Mouse (Mus musculus) layer of hippocampus, adult 11-12 months (tissue): ENCODE data around the gene Tubgcp2.
A peak's percentile ranks its signal among the peaks of the same experiment; 100 is the strongest.

Experiments
- DNase-seq: peaks from one replicate; pipeline ENCODE4 v3.0.0; 2022; ENCODE audit warnings: low spot score

Gene Tubgcp2

DNA sequence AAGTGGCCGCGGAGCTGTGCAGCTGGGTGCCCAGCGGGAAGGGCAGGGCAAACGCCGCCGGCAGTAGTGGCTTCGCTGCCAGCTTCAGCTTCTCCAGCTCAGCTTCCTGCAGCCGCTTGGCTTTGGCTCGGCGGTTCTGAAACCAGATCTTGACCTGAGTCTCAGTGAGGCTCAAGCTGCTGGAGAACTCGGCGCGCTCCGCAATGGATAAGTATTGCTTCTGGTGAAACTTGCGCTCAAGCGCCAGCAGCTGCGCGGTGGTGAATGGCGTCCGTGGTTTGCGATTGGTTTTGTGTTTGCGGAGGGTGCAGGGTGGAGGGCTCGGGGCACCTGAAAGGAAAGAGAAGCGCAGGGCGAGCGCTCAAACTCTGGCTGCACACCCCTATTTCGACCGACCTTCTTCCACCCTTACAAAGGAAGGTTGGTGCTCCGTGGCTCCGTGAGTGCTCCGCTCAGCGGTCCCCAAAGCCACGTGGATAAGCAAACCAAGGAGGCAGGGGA, 11.4 kb upstream of the Tubgcp2 start:
- no peak for DNase-seq

DNA sequence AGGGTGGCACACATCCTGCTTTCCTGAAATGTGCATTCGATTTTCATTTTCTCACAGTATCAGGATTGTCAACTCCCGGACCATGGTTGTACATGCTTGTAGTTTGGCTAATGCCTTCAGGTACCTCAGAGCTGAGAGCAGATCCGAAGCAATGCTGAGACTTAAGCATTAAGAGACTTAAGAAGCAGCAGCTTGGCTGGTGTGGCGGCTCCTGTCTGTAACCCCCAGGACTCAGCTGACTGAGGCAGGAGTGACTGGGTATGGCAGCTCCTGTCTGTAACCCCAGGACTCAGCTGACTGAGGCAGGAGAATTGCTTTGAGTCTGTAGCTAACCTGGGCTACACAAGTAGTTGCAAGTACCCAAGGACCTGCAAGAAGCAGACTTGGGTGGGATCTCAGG, 9.1 kb upstream of the Tubgcp2 start:
- no peak for DNase-seq

DNA sequence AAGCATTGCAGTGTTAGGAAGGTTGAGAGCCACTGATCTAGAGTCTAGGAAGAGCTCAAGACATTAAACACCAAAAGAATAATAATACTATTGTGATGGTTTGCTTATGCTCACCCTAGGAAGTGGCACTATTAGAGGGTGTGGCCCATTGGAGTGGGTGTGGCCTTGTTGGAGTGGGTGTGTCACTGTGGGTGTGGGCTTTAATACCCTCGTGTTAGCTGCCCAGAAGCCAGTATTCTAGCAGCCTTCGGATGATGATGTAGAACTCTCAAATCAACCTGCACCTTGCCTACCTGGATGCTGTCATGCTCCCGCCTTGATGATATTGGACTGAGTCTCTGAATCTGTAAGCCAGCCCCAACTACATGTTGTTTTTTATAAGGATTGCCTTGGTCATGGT, 6.3 kb upstream of the Tubgcp2 start:
- no peak for DNase-seq

DNA sequence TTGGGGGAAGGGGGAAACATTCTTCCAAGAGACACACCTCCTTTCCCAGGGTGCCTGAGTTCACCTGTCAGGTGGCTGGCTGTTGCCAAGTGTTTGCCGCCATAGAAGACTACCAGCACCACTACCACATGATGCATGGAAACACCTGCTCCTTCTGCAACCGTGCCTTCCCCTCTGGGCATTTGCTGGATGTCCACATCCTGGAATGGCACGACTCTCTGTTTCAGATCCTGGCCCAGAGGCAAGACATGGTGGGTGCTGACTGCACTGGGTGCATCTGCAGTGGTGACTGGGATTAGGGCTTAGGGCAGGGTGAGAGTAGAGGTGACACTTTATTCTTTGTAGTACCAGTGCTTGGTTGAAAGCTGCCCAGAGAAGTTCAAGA, 694 bp upstream of the Tubgcp2 start:
- DNase-seq = peak; percentile 4

DNA sequence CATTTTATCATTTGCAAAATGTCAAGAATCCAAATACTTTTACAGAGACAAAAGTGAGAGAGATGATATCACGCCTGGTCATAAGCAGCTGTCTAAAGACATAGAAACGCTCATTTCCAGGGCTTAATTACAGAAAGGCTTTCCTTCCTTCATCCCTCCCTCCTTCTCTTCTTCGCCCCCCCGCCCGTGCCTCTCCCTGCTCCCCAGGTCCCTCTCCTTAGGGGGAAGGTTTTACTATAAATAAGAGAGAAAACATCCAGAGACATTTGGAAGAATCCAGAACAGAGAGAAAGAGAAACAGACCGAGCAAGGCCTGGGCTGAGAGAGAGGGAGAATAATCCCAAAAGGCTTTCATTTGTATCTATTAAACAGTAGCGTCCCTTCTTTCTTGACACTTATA, 1.0 kb downstream of the Tubgcp2 start:
- peak; percentile 1 for DNase-seq

DNA sequence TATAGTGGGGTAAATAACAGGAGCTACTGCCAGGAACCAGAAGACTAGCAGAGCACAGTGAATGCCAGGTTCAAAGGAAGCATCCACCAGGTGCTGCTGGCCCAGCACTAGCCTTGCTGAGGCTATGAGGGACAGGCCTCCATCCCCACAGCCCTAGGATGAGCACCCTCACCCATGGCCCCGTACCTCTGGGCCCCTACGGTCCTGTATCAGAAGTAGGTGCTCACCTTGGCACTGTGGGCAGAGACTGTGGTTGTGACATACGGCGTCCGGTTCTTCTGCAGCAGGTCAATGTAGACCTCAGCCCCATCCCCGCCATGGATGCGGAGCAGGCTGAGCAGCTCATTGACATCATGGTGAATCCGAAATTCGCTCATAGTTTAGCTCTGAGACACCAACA, 3.1 kb downstream of the Tubgcp2 start:
- DNase-seq = peak; percentile 2

DNA sequence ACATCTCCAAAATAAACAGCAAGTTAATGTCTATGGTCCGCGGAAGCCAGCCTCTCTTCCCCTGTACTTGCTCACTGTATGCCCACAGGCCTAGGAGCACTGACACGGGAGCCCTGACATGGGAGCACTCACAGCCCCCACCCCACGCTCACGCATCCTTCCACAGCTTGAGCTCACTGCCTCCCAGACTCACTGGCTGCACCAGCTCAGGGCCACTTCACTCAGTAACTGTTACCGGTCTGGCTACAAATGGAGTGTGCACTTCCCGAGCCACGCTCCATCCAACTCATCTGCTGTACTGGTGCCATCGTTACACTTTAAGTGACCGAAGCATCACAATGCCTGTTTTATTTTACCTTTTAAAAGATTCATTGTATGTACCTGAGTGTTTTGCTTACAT, 4.1 kb downstream of the Tubgcp2 start:
- DNase-seq = peak; percentile 2

DNA sequence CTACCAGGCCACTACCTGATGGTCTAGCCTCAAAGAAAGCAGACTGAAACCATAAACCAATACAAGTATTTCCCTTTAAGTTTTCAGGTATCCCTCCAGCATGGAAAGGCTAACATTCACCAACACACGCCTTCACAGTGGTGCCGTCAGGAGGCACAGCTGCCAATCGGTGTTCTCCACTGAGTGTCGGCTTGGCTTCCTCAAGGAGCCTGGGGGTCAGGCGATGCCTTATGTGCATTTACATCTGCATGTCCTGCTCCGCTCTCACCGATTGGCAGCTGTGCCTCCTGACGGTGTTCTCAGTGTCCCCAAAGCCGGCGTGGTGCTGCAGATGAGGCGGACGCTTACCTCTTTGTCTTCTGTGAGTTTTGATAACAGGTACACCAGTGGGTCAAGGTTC, 4.7 kb downstream of the Tubgcp2 start:
- peak; percentile 1 for DNase-seq

DNA sequence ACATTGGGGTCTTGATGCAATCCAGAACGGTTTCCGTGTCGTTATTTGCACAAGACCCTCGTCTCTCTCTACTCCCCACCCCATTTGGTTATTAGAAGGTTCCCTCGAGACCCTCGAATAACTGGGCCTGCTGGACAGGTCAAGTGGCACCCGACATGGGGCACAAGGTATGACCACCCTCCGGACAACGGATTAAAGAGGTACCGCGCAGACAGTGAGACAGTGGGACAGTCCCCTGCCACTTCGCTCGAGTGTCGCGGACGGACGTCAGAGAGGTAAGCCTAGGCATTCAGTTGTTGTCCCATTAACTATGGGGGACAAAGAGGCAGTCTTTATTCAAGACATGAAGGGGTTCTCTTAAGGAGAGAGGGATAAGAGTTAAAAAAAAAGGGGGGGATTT, 25.1 kb downstream of the Tubgcp2 start:
- peak; percentile 1 for DNase-seq

DNA sequence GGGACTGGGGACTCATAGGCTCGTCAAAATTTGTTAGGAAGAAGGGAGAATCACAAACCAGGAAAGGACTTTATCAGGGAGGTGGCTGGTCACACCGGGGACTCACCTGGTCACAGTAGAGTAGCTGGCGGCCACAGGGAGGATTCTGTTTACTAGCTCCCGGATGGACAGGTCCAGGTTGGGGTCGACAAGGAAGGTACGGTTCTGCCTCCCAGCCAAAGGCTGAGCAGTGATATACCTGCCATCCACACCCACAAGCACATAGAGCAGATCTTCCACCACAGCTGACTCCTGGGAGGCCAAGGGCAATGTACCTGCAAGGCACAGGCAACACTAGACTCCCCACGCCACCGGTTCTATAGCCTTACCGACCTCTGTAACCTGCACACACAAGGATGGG, 28.7 kb downstream of the Tubgcp2 start:
- peak; percentile 2 for DNase-seq

DNA sequence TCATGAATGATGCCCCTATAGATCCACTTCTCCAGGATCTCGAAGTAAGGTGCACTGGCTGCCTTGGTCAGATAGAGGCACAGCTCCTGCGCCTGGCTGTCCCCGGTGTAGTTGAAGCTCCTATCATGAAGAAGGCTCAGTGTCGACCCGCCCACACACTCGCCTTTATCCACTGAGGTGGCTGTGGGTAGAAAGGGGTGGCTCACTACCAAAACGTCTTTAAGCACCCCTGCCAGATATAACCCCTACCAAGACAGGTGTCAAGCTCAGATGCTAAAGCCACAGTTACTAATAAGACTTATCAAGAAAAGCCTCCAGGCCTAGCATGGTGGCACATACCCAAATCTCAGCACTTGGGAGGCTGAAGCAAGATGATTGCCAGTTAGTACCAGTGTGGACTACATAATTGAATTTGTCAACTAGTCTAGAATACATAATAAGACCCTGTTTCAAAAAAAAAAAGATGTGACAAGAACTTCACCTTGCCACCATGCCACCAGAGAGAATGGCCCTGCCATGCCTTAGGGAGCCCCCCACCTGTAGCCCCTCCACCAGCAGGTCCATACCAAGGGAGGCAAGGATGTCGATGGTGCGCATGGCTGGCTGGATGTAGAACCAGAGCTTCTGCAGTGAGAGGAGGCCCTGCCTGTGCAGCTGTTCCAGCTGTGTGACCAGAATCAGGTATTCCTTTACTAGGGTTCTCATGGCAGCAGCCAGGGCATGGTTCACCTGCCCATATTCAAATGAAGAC, 29.4 kb downstream of the Tubgcp2 start:
- peak; percentile 2 for DNase-seq

DNA sequence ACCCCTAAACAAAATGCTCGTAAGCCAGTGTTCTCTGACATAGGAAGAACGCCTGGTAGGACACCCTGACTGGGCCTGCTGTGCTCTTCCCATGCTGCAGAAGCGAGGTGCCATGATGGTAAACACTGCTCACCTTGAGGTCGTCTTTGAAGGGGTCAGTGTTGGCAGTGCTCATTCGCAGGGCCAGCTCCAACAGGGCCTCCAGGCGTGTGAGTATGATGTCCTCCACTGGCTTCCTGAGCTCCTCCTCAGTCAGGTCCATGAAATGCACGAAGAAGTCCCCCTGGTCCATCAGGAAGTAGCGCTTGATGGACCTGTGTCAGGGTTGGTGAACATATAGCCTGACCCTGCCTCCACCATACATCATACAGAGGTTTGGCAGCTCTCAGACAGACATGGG, 31.8 kb downstream of the Tubgcp2 start:
- DNase-seq = peak; percentile 1

DNA sequence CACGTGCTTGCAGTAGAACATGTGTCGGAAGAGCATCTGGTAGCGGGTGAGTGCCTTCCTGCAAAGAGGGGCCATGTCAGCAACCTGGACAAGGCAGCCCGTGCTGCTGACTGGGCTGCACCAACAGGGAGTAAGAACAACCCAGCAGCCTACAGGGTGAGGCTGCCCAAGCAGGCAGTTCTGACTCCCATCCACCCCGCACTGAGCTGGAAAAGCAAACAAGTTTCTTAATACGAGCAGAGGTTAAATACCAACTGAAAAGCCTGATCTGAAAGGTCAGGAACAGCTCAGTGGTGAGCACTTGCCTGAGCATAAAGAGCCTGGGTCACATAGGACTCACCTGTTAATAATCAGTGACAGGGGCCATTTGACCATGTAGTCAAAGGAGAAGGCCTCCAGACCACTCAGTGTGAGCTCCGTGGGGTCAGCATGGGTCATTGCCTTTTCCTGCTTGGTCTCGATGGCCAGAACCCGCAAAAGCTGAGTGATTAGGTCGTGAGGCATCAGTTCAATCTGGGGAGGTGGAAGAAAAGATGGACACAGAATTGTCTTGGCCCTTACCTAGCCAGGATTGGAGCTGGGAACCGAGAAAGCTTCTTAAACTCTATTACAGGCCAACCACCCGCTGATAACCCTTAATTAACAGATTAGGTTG, 35.3 kb downstream of the Tubgcp2 start:
- peak; percentile 2 for DNase-seq

DNA sequence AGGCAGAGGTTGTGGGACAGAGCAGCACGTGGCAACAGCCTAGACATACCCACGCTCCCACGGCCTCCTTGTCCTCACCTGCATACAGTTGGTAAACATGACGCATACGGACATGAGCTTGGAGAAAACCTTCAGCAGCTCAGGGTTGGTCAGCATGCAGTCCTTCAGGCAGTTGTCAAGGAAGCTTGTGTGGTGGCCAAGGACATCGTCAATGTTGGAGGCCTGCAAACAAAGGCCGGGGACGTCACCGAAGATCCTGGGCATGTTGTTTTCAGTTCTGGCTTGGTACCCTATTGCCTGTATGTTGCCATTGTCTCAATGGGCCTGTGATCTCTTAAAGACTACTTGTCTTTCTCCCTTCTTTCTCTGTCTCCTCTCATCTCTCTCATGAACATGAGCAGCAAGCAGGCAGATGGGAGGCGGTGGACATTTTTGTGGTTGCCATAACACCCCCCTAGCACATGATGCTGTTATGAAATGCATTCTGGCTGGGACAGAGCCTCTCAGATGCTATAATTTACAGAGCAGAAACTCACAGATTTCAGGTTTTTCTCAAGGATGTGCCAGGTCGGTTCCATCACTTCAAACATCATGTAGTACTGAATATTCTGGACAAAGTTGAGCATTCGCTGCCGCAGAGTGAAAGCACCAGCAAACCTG, 37.6 kb downstream of the Tubgcp2 start:
- DNase-seq = peak; percentile 33

DNA sequence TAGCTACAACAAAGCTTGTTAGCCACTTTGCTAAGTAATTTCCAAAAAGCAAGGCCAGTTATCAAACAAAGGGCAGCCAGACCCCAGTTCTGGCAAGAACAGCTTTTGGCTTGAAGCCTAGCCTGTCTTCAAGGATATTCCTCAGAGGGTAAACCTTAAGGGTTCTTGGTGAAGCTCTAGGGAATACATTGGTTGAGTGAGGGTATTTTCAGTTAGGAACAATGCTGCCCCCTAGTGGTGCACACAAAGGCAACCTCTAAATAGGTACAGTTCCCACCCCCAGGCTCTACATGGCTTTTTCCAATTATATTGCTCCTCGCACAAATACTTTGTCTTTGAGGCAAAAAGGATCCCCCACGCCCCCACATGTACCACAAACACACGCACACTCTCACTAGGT, 41.8 kb downstream of the Tubgcp2 start:
- DNase-seq = peak; percentile 80

DNA sequence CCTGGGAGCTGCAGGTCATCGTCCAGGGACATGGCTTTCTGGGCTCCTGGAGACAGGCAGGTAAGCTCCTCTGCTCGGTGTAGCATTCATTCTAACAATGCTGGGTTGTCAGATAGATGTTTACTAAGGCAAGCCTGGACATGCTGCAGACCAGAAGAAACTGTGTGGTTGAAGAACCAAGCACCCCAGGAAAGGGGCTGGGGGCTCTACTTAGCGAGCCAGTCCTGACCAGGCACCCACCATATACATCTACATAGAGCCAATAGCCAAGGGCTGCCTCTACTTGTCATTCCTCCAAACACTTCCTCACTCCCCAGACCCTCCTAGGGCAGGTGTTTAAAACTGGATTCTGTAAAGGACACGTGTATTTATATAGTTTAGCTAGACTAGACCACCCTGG, 42.3 kb downstream of the Tubgcp2 start:
- no peak for DNase-seq

DNA sequence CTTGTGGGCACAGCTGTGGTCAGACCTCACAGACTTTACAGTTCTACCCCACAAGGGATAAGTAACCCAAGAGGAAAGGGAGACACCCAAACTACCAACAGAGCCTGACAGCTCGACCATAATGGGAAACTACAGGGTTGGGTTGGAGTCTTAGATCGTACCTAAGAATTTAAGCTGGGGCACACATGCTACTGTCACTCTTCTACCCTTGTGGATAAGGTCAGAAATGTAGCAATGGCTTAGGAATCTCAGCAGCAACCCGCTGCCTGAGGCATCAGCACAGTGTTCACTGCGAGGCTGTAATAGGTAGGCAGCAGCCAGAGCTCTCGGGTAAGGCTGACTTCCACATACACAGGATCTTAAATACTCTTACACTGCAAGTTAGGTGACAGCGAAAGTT, 42.9 kb downstream of the Tubgcp2 start:
- no peak for DNase-seq

DNA sequence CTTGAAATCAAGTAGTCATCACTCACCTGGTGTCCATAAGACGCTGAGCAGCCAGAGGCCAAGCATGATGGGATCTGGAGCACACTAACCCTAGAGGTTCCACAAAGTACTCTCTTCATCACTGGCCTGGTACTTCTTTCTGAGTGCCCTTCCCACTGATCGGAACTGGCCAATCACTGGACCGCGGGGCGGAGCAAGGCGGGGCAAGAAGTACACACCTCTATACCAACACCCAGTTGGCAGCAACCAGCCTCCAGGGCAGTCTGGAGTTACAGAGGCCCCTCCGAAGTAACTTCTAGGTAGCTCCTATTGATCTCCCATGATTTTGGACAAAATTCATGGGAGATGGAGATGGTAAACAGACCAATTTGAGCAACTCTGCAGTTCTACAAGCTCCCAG, 44.1 kb downstream of the Tubgcp2 start, which contains the start of gene Adam8:
Gene Adam8 (minus strand): TSS at position 157 of the 400 bp plus-strand sequence.
- no peak for DNase-seq

DNA sequence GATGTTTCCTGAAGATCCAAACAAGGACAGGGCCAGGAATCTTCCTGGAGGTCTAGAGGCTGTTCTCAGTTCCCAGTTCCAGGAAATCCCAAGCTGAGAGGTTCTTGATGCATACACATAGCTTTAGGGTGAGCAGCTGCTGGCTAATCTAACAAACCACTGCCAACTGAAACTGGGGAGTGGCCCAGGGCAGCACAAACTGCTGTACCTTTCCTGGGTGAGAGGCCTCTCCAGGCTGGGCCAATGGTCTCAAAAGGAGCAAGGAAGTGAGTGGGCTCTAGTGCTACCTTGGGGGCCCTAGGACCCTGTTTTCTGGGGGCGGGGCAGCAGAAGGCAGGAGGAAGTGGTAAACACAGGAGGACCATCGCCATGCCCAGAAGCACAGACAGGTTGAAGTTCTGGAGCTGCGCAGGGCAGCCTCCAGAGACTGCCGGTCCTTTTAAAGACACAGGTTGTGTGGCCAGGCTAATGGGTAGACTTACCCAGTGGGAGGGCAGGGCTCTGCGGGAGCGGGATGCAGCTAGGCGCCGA, 45.5 kb downstream of the Tubgcp2 start:
- no peak for DNase-seq

DNA sequence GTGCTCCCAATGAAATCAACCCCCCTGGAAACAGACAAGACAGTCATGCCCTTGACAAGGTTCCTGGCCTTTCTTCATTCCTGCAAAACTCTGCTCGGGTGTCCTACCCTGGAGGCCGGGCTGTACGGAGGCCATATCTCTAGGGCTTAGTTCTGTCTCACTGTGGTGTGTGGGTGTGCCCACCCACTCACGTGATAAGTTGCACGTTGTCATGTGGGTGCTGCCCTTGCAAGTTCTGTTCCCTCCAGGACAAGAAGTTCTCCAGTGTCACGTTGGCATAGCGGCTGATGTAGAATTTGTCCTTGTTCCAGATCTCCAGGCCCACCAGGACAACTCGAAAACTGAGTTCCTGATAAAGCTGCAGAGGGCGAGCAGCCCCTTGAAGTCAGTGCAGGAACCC, 48.2 kb downstream of the Tubgcp2 start:
- DNase-seq = no peak

DNA sequence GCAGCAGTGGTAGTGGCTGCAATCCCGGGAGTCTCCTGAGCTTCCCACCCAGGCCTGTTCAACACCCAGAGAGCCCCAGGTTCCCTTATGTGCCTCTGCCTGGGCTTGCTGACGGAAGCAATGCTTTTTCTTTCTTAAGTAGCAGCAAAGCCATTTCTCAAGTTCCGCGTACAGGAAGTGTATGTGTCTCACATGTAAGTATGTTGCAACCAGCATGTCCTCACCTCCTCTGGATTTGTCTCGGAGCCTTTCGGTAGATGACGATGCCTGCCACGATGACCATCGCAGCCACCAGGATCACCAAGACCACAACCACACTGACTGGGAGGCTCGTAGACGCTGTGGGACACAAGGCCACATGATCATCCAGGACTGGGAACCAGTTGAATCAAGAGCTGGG, 52.0 kb downstream of the Tubgcp2 start:
- DNase-seq = no peak

DNA sequence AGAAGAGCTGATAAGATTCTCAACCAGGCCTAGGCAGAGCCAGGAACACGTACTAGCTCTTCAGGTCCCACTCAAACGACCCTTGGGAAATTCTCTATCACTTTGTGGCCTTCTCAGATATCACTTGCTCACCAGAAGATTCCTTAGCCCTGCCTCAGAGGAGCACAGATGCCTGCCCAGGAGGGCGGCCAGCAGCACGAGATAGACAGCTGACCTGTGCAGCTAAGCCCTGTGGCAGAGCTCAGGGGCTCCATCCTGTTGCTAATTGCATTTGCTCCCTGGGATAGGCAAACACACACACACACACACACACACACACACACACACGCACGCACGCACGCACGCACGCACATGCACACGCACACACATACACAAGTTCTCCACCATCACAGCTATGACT, 54.4 kb downstream of the Tubgcp2 start:
- no peak for DNase-seq

DNA sequence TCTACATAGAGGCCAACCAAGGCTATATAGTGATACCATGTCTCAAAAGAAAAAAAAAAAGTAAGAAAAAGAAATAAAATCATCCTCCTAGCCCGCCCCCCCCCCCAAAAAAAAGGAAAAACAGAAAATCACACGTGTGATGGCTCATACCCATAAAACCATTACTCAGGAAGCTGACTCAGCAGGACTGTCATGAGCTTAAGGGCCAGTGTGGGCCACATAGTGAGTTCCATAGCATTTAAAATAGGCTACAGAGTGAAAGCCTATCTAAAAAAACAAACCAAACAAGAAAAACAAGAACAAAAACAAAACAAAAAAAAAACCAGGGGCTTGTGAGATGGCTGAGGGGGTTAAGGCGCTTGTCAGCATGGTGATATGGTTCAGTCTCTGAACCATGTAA, 55.7 kb downstream of the Tubgcp2 start:
- no peak for DNase-seq
